Mouse (Mus musculus) pancreas, adult 10 weeks (tissue): ENCODE measurements around the gene Edaradd. TPM values are rescaled to one million over a fixed set of nuclear protein-coding genes. Genes with fewer than 3 reads are reported as not detected.

Experiments
- polyA plus RNA-seq: library from polyadenylated mRNA; stranded (reverse); fragments of 350-450 nt; fragmentation: Illumina TruSeq; extraction: RNeasy Lipid Tissue Mini Kit (QIAGEN cat#74804); gene quantifications from one replicate; pipeline ENCODE4 v1.2.3, GENCODE M21; 2015; ENCODE audit warnings: low read depth, low replicate concordance; ENCODE audit not compliant: insufficient read depth

Edaradd gene
- polyA plus RNA-seq = 4.4 TPM

DNA sequence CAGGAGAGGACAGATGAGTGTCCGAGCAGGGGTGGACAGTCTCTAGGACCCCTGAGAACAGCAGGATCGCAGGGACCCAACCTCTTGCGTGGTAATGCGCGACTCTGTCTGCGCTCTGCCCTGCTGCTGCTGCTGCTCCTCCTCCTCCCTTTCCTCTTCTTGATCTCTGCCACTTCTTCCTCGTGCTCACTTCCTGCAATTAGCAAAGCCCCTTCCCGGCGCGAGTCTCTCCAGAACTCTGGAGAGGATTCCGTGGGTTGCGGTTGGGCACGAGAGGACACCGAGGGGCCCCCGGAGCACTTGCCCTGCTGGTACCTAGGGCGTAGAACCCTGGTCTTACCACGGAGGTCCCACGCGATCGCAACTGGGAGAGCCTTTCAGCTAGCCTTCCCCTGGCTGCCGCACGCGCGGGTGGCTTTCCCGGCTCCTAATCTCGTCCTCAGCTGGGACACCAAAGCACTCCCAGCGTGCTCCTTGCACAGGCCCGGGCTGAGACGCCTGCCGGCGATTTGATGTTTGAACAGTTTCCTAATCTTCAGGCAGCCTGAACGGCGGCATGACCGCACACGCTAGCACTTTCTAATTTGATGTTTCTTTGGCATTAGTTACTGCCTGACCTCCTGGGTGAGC, at the start of gene Edaradd:
TSS of gene Edaradd (minus strand) at position 484 of the 630 bp plus-strand sequence.

GRCm38 (mm10) chr13:12565621-12566390, 45.6 kb upstream of the Edaradd start, which contains the start of gene Ero1lb:
Ero1lb (plus strand) TSS chr13:12565874.

GRCm38 (mm10) chr13:12464844-12465243, 55.4 kb downstream of the Edaradd start, which contains the start of gene Lgals8:
Lgals8 (minus strand) TSS chr13:12464944.

Other genes starting within 250 kb of the Edaradd start
- gene Actn2, start 179.7 kb downstream of the Edaradd start, polyA plus RNA-seq = not detected
- 8.6 TPM for gene Heatr1, start 125.4 kb downstream of the Edaradd start, polyA plus RNA-seq
- gene Lgals8, start 55.5 kb downstream of the Edaradd start, polyA plus RNA-seq = 9.7 TPM
- gene Ero1lb, start 45.4 kb upstream of the Edaradd start, polyA plus RNA-seq = 125 TPM